Mouse (Mus musculus) liver, adult 2 months (tissue): Measurements from ENCODE around the gene Arhgef3. TPM values are rescaled to one million over a fixed set of nuclear protein-coding genes. Genes with fewer than 3 reads are reported as not detected.

Experiments used
- DNase-seq: peaks from one replicate; pipeline ENCODE4 v3.0.0-alpha.2; 2011; ENCODE audit warnings: low read depth, low spot score; ENCODE audit errors: extremely low read depth
- H3K27ac ChIP-seq: fragments of 200-500 bp; replicated peaks from 2 replicates; pipeline ENCODE4 v1.5.1; 2012; ENCODE audit warnings: low read depth, mild to moderate bottlenecking, control low read depth, inconsistent platforms, low read length; ENCODE audit not compliant: insufficient read depth
- H3K27me3 ChIP-seq: fragments of 200-500 bp; 2 replicates; pipeline ENCODE4 v1.6.1; 2012; ENCODE audit warnings: mild to moderate bottlenecking, moderate library complexity, low read length, inconsistent platforms; ENCODE audit not compliant: control insufficient read depth, insufficient read depth
- H3K36me3 ChIP-seq: fragments of 200-500 bp; 2 replicates; pipeline ENCODE4 v1.6.1; 2012; ENCODE audit warnings: low read length, inconsistent platforms; ENCODE audit not compliant: control insufficient read depth, insufficient read depth
- H3K4me1 ChIP-seq: fragments of 200-500 bp; 2 replicates; pipeline ENCODE4 v1.6.1; 2011; ENCODE audit warnings: low read length; ENCODE audit not compliant: control insufficient read depth, insufficient read depth
- H3K4me3 ChIP-seq: fragments of 200-500 bp; 2 replicates; pipeline ENCODE4 v1.5.1; 2011; ENCODE audit warnings: low read depth, mild to moderate bottlenecking, control low read depth, low read length, moderate library complexity; ENCODE audit not compliant: insufficient read depth
- H3K79me2 ChIP-seq: fragments of 200-500 bp; 2 replicates; pipeline ENCODE4 v1.6.1; 2012; ENCODE audit warnings: inconsistent platforms, mild to moderate bottlenecking, low read length, moderate library complexity; ENCODE audit not compliant: control insufficient read depth, insufficient read depth
- H3K9ac ChIP-seq: fragments of 200-500 bp; 2 replicates; pipeline ENCODE4 v1.6.1; 2012; ENCODE audit warnings: low read depth, mild to moderate bottlenecking, control low read depth, inconsistent platforms, low read length
- CTCF ChIP-seq: fragments of 200-500 bp; IDR thresholded peaks from 2 replicates; pipeline ENCODE4 v1.5.1; 2011; ENCODE audit warnings: low read depth, low read length, control low read depth
- POLR2A ChIP-seq: fragments of 200-500 bp; IDR thresholded peaks from 2 replicates; pipeline ENCODE4 v1.6.1; 2011; ENCODE audit warnings: low read length, control low read depth; ENCODE audit not compliant: insufficient read depth; ENCODE audit errors: extremely low read depth
- WGBS: fragments of 180-500 bp; shearing (Covaris S2); methylation state at CpG from one replicate; pipeline ENCODE4 v1.1.7; 2018; 5-methylcytosine and 5-hydroxymethylcytosine counted together
- polyA plus RNA-seq: library from polyadenylated mRNA; depleted of rRNA; stranded (reverse); fragments of >200 nt; gene quantifications from 2 replicates; pipeline ENCODE4 v1.2.3, GENCODE M21; 2012
- total RNA-seq: library from RNA; depleted of rRNA; stranded (reverse); fragments of >200 nt; gene quantifications from 2 replicates; pipeline ENCODE4 v1.2.3, GENCODE M21; 2014

The Arhgef3 gene
- total and polyA plus RNA-seq, 2 experiments, result 6.4 to 19.3 TPM

- DNase-seq, result peak; percentile 81
- Histone ChIP-seq H3K4me3 (no peak overlapping the region), H3K27ac (no peak overlapping the region), H3K36me3 (peaks cover 8% of the 10 kb centered on the region), H3K27me3 (no peaks in the 10 kb centered on the region), H3K79me2 (peaks cover 21% of the 10 kb centered on the region; the same call in 1 of the 2 replicates), H3K9ac (no peak overlapping the region), H3K4me1 (peaks cover 7% of the 10 kb centered on the region)
- 53% methylated on average over 10 of the region's 10 CpGs for WGBS
- TF ChIP-seq POLR2A (no peak), CTCF (no peak)
Observed at GRCm38 (mm10) chr14:27367117-27367711, 252.5 kb downstream of the Arhgef3 start.

GRCm38 (mm10) chr14:27368619-27369018 lies 253.9 kb downstream of the Arhgef3 start:
- H3K36me3 ChIP-seq, result peaks cover 1% of the 10 kb centered on the region; the same call in 1 of the 2 replicates
- peak; percentile 74 for DNase-seq
- WGBS, result 29% methylated on average over 4 of the region's 4 CpGs
- H3K4me3 ChIP-seq, result no peak overlapping the region
- no peaks in the 10 kb centered on the region for H3K27me3 ChIP-seq
- peaks cover 7% of the 10 kb centered on the region for H3K4me1 ChIP-seq
- peaks cover 17% of the 10 kb centered on the region; the same call in 1 of the 2 replicates for H3K79me2 ChIP-seq
- TF ChIP-seq CTCF, result no peak
- TF ChIP-seq POLR2A, result no peak
- H3K27ac ChIP-seq, result peak overlapping the region; percentile 24; the same call in 1 of the 2 replicates
- H3K9ac ChIP-seq, result no peak overlapping the region

- H3K4me3 ChIP-seq, result no peak overlapping the region
- H3K9ac ChIP-seq, result no peak overlapping the region
- no peak overlapping the region for H3K27ac ChIP-seq
- TF ChIP-seq CTCF (no peak), POLR2A (no peak)
- no peaks in the 10 kb centered on the region for H3K27me3 ChIP-seq
- no peak for DNase-seq
- H3K79me2 ChIP-seq, result peaks cover 16% of the 10 kb centered on the region; the same call in 1 of the 2 replicates
- peaks cover 7% of the 10 kb centered on the region for H3K4me1 ChIP-seq
- WGBS, result 73% methylated on average over 4 of the region's 4 CpGs
- no peaks in the 10 kb centered on the region for H3K36me3 ChIP-seq
Observed at GRCm38 (mm10) chr14:27369503-27369902, 254.8 kb downstream of the Arhgef3 start.

GRCm38 (mm10) chr14:27371669-27372076 lies 257.0 kb downstream of the Arhgef3 start:
- 78% methylated on average over 8 of the region's 8 CpGs for WGBS
- no peak for TF ChIP-seq POLR2A
- TF ChIP-seq CTCF, result no peak
- H3K36me3 ChIP-seq, result no peaks in the 10 kb centered on the region

GRCm38 (mm10) chr14:27373498-27373897 lies 258.8 kb downstream of the Arhgef3 start:
- Histone ChIP-seq H3K27ac (no peak overlapping the region), H3K4me1 (peaks cover 2% of the 10 kb centered on the region; the same call in 1 of the 2 replicates), H3K79me2 (peaks cover 13% of the 10 kb centered on the region; the same call in 1 of the 2 replicates), H3K27me3 (no peaks in the 10 kb centered on the region), H3K9ac (no peak overlapping the region), H3K36me3 (no peaks in the 10 kb centered on the region), H3K4me3 (no peak overlapping the region)
- 86% methylated on average over 5 of the region's 5 CpGs for WGBS
- DNase-seq, result no peak
- TF ChIP-seq CTCF (no peak), POLR2A (no peak)

More at GRCm38 (mm10) chr14:27371669-27372076, 257.0 kb downstream of the Arhgef3 start:
- Histone ChIP-seq H3K27me3 (no peaks in the 10 kb centered on the region), H3K27ac (no peak overlapping the region), H3K9ac (no peak overlapping the region), H3K4me3 (no peak overlapping the region), H3K79me2 (peaks cover 13% of the 10 kb centered on the region; the same call in 1 of the 2 replicates), H3K4me1 (peaks cover 7% of the 10 kb centered on the region)
- DNase-seq, result no peak

- peaks cover 7% of the 10 kb centered on the region for H3K4me1 ChIP-seq
- H3K9ac ChIP-seq, result no peak overlapping the region
- peak overlapping the region; percentile 11; the same call in 1 of the 2 replicates for H3K27ac ChIP-seq
- H3K36me3 ChIP-seq, result no peaks in the 10 kb centered on the region
- WGBS, result 14% methylated on average over 5 of the region's 5 CpGs
- TF ChIP-seq POLR2A (no peak), CTCF (no peak)
- H3K4me3 ChIP-seq, result no peak overlapping the region
- peak; percentile 83 for DNase-seq
- no peaks in the 10 kb centered on the region for H3K27me3 ChIP-seq
- peaks cover 9% of the 10 kb centered on the region; the same call in 1 of the 2 replicates for H3K79me2 ChIP-seq
Observed at GRCm38 (mm10) chr14:27376115-27376648, 261.5 kb downstream of the Arhgef3 start.
